Mouse (Mus musculus) right cerebral cortex, adult 2 months (tissue): ENCODE measurements around the gene Atp13a2.

ENCODE experiments used
- DNase-seq, 2 experiments: peaks; one replicate each; pipeline ENCODE4 v3.0.0; 2021 to 2022; ENCODE audit warnings: low spot score in 2 of 2

The Atp13a2 gene

GRCm38 (mm10) chr4:141033606-141034549, 47.2 kb downstream of the Atp13a2 start:
- DNase-seq: no peak

GRCm38 (mm10) chr4:141041117-141041516, 54.4 kb downstream of the Atp13a2 start:
- DNase-seq: no peak

- DNase-seq: peak in 1 of 2 experiments; percentile 58
These were observed 58.1 kb downstream of the Atp13a2 start for GRCm38 (mm10) chr4:141044816-141045215.

- peak in 1 of 2 experiments; percentile 55 for DNase-seq
These were observed 62.3 kb downstream of the Atp13a2 start for GRCm38 (mm10) chr4:141048810-141049475.

- peak; percentile 60 to 66 for DNase-seq
These were observed 62.8 kb downstream of the Atp13a2 start for GRCm38 (mm10) chr4:141049476-141049835.

GRCm38 (mm10) chr4:141052442-141052841, 65.8 kb downstream of the Atp13a2 start:
- no peak for DNase-seq

GRCm38 (mm10) chr4:141053138-141053537, 66.5 kb downstream of the Atp13a2 start:
- DNase-seq: no peak

- DNase-seq: peak; percentile 76 to 85
These were observed 67.0 kb downstream of the Atp13a2 start for GRCm38 (mm10) chr4:141053568-141054161.
